Comparison of ENCODE assay signal across 9 mouse cellular contexts in the genomic region with DNA sequence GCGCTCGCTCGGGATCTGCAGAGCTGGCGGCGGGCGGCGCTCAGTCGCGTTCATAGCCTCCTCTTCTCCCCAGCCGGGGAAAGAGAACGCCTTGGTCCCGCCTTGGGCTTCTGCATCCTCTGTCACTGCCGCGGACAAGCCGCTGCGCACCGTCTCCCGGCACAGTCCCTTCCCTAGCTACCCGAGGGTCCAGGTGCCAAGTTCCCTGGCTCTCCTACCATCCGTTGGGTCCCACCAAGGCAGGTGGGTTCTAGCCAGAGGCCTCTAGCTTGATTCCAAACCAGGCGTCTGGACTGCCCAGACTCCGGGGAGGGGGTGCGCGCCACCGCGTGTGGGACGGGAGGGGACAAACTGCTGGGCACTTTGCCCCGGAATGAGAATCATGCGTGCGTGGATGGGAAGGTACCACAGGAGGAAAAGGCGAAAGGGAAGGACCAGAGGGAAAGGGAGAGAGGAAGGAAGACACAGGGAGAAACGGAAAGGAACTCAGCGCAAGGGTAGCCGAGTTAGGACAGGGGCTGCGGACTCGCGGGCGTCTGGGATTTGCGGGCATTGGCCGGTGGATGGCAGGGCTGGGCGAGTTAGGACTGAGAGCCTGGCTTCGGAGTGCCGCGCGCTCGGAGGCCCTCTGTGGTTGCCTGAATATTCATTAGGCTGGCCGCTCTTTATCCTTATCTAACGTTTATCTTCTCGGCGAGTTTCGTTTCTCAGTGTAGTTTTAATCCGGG. TPM values are rescaled to one million over a fixed set of nuclear protein-coding genes. Genes with fewer than 3 reads are reported as not detected.
DNase-seq lines count a peak whose midpoint lies in the region; ATAC-seq and TF ChIP-seq lines count a peak whose summit lies in the region.
"Had no signal": no experiment of that assay in that cellular context is flagged by ENCODE, and none has a peak within 500 bp of the region (broad histone marks: within the 10 kb centered on the region; RNA-seq: fewer than 3 reads in every experiment).

A gene (plus strand): TSS at position 353 of the 728 bp plus-strand sequence.

- peak; percentile 47 for DNase-seq in gastrocnemius, postnatal 10 days
- no peak for DNase-seq in gastrocnemius, adult 18-20 months (ENCODE audit: low spot score)
- DNase-seq in liver, embryonic 14.5 days (ENCODE audit: low read depth in 3 of 3, low spot score in 3 of 3): no peak
- no peak for DNase-seq in spleen, postnatal 10 days (ENCODE audit: low spot score in 2 of 2)
- no peak for DNase-seq in left cerebral cortex, adult 11 months (ENCODE audit: low spot score)

- H3K9ac ChIP-seq in embryonic facial prominence, embryonic 13.5 days: peak within 1 kb of the TSS; percentile 40; the same call in 1 of the 2 replicates
- peak within 1 kb of the TSS; percentile 85 for H3K9ac ChIP-seq in hindbrain, embryonic 13.5 days
- H3K9ac ChIP-seq in liver, embryonic 14.5 days (replicated peaks): no peak within 1 kb of the TSS

- no peaks in the 10 kb centered on the region for H3K9me3 ChIP-seq in embryonic facial prominence, embryonic 13.5 days
- no peaks in the 10 kb centered on the region for H3K9me3 ChIP-seq in hindbrain, embryonic 13.5 days
- H3K9me3 ChIP-seq in liver, embryonic 14.5 days (ENCODE audit: control insufficient read depth, low read length): no peaks in the 10 kb centered on the region

- H3K4me3 ChIP-seq in embryonic facial prominence, embryonic 13.5 days: peak within 1 kb of the TSS; percentile 40
- peak within 1 kb of the TSS; percentile 54 for H3K4me3 ChIP-seq in hindbrain, embryonic 13.5 days
- H3K4me3 ChIP-seq in liver, embryonic 14.5 days (ENCODE audit: insufficient read depth in 1 of 2, low read depth in 2 of 2, low read length in 2 of 2): peak within 1 kb of the TSS in 1 of 2 experiments; percentile 31; a peak in 1 of 4 replicates

- peaks cover 99% of the 10 kb centered on the region for H3K27me3 ChIP-seq in embryonic facial prominence, embryonic 13.5 days
- H3K27me3 ChIP-seq in hindbrain, embryonic 13.5 days: peaks cover 87% of the 10 kb centered on the region
- H3K27me3 ChIP-seq in liver, embryonic 14.5 days (ENCODE audit: control insufficient read depth, insufficient read depth, low read length): peaks cover 100% of the 10 kb centered on the region

- no peaks in the 10 kb centered on the region for H3K36me3 ChIP-seq in embryonic facial prominence, embryonic 13.5 days
- no peaks in the 10 kb centered on the region for H3K36me3 ChIP-seq in hindbrain, embryonic 13.5 days
- no peaks in the 10 kb centered on the region for H3K36me3 ChIP-seq in liver, embryonic 14.5 days (replicated peaks; ENCODE audit: control insufficient read depth, insufficient read depth, low read depth)
- H3K36me3 ChIP-seq: G1E had no signal

- WGBS in embryonic facial prominence, embryonic 13.5 days: under 1% methylated on average over 52 of the region's 52 CpGs
- under 1% methylated on average over 52 of the region's 52 CpGs for WGBS in hindbrain, embryonic 13.5 days
- WGBS in liver, embryonic 14.5 days (ENCODE audit: insufficient replicate concordance): under 1% methylated on average over 52 of the region's 52 CpGs

- H3K27ac ChIP-seq in embryonic facial prominence, embryonic 13.5 days: no peak within 1 kb of the TSS
- H3K27ac ChIP-seq in hindbrain, embryonic 13.5 days: peak within 1 kb of the TSS; percentile 94
- no peak within 1 kb of the TSS for H3K27ac ChIP-seq in liver, embryonic 14.5 days

- peaks cover 19% of the 10 kb centered on the region for H3K4me1 ChIP-seq in embryonic facial prominence, embryonic 13.5 days
- H3K4me1 ChIP-seq in hindbrain, embryonic 13.5 days (replicated peaks): peaks cover 37% of the 10 kb centered on the region
- H3K4me1 ChIP-seq in liver, embryonic 14.5 days (replicated peaks; ENCODE audit: control insufficient read depth in 2 of 2, insufficient read depth in 2 of 2, low read length in 1 of 2): no peaks in the 10 kb centered on the region

- no peak for TF ChIP-seq EP300 in liver, embryonic 14.5 days (IDR thresholded peaks at IDR 0.05; ENCODE audit: low read depth)

- peak within 1 kb of the TSS; percentile 64 for H3K4me2 ChIP-seq in embryonic facial prominence, embryonic 13.5 days
- peak within 1 kb of the TSS; percentile 58 for H3K4me2 ChIP-seq in hindbrain, embryonic 13.5 days
- H3K4me2 ChIP-seq in liver, embryonic 14.5 days (ENCODE audit: low read depth): peak within 1 kb of the TSS; percentile 53

- TF ChIP-seq CTCF in liver, embryonic 14.5 days (IDR thresholded peaks at IDR 0.05; ENCODE audit: low read depth): no peak

- ATAC-seq in embryonic facial prominence, embryonic 13.5 days (ENCODE audit: insufficient number of reproducible peaks, insufficient read depth, low FRiP score, low TSS enrichment, low read depth): no peak
- peak; percentile 55 for ATAC-seq in hindbrain, embryonic 13.5 days (ENCODE audit: low FRiP score)
- ATAC-seq in liver, embryonic 14.5 days (ENCODE audit: insufficient read depth): no peak
- no peak for ATAC-seq in CD4-positive, CD25-positive, alpha-beta regulatory T cell, adult 4 months

RNA-seq across cellular contexts. Expression of the gene that starts here (rescaled TPM):
- not detected for total RNA-seq in gastrocnemius, postnatal 10 days (2021)
- not detected for total RNA-seq in gastrocnemius, adult 18-20 months (2021)
- 0.22 TPM in 1 of 2 replicates, not detected in the other for polyA plus RNA-seq in embryonic facial prominence, embryonic 13.5 days (2015; fragmentation: Nextera tagmentation; extraction: Ambion mirVana)
- polyA plus RNA-seq in hindbrain, embryonic 13.5 days (2015; fragmentation: Nextera tagmentation; extraction: Ambion mirVana): 17.1 and 17.2 TPM in 2 replicates
- polyA plus RNA-seq in liver, embryonic 14.5 days (2012; rRNA removed): 0.02 TPM in 1 of 2 replicates, not detected in the other
- polyA plus RNA-seq in liver, embryonic 14.5 days (2014; fragmentation: Nextera tagmentation; extraction: Ambion mirVana): not detected in 2 replicates
- polyA plus RNA-seq in CD4-positive, CD25-positive, alpha-beta regulatory T cell, adult 4 months (2017; shearing (Covaris generic)): under 1 TPM in 1 of 2 experiments, not detected in 1; 0.13 TPM
- polyA plus RNA-seq: G1E had no signal

Comparison
In these comparisons a context has a peak if more than half of its experiments do, and no peak if none do; other contexts are left out.
1. RNA of the gene that starts here (polyA plus RNA-seq): 17.1 to 17.2 TPM in hindbrain, embryonic 13.5 days; 0.22 TPM in embryonic facial prominence, embryonic 13.5 days, 0.13 TPM in CD4-positive, CD25-positive, alpha-beta regulatory T cell, adult 4 months and 0.02 TPM in liver, embryonic 14.5 days; every median in the first group is over 10 times any median in the second.
2. Peak in DNase-seq in gastrocnemius, postnatal 10 days; RNA of the gene not detected or under 1 TPM.
3. Peak in every context shown above with its lines, with median percentiles within 50 percentile points of each other: H3K4me2 ChIP-seq.